Mouse (Mus musculus) limb, embryonic 12.5 days (tissue): ENCODE measurements around the gene Il11ra1. TPM values are rescaled to one million over a fixed set of nuclear protein-coding genes. Genes with fewer than 3 reads are reported as not detected.
"Not testable (repeated sequence)": the region's sequence is repeated elsewhere in the genome, so short reads cannot be mapped to it uniquely, and the experiment has no call there.

ENCODE experiments used
- ATAC-seq: fragments of 200-750 bp; cut with Nextera tagmentation; 2 replicates; pipeline ENCODE4 v1.8.0; 2017; ENCODE audit warnings: low read depth, moderate TSS enrichment; ENCODE audit not compliant: insufficient number of reproducible peaks, insufficient read depth, low FRiP score, low TSS enrichment
- H3K27ac ChIP-seq: fragments of 300-500 bp; sonication (generic); 2 replicates; pipeline ENCODE4 v1.5.1; 2016; ENCODE audit warnings: mild to moderate bottlenecking, moderate library complexity
- H3K27me3 ChIP-seq: fragments of 300-500 bp; sonication (generic); 2 replicates; pipeline ENCODE4 v1.6.1; 2016; ENCODE audit warnings: mild to moderate bottlenecking, moderate library complexity
- H3K36me3 ChIP-seq: fragments of 300-500 bp; sonication (generic); 2 replicates; pipeline ENCODE4 v1.6.1; 2016; ENCODE audit warnings: mild to moderate bottlenecking, moderate library complexity
- H3K4me1 ChIP-seq: fragments of 300-500 bp; sonication (generic); replicated peaks from 2 replicates; pipeline ENCODE4 v1.6.1; 2016
- H3K4me2 ChIP-seq: fragments of 300-500 bp; sonication (generic); 2 replicates; pipeline ENCODE4 v1.6.1; 2016; ENCODE audit warnings: mild to moderate bottlenecking, moderate library complexity
- H3K4me3 ChIP-seq: fragments of 300-500 bp; sonication (generic); replicated peaks from 2 replicates; pipeline ENCODE4 v1.5.1; 2016; ENCODE audit warnings: mild to moderate bottlenecking
- H3K9ac ChIP-seq: fragments of 300-500 bp; sonication (generic); replicated peaks from 2 replicates; pipeline ENCODE4 v1.6.1; 2016; ENCODE audit warnings: mild to moderate bottlenecking, moderate library complexity
- H3K9me3 ChIP-seq: fragments of 300-500 bp; sonication (generic); 2 replicates; pipeline ENCODE4 v1.6.1; 2016; ENCODE audit warnings: mild to moderate bottlenecking, moderate library complexity
- WGBS: fragments of 180-500 bp; shearing (Covaris S2); methylation state at CpG from one replicate; pipeline ENCODE4 v1.1.7; 2016; 5-methylcytosine and 5-hydroxymethylcytosine counted together
- polyA plus RNA-seq: library from polyadenylated mRNA; unstranded; fragments of >200 nt; fragmentation: Nextera tagmentation; extraction: Ambion mirVana; gene quantifications from 2 replicates; pipeline ENCODE4 v1.2.1, GENCODE M21; 2016

Il11ra1 gene
- polyA plus RNA-seq, 1 experiment from 2014 or later: 302 TPM

GRCm38 (mm10) chr4:41696452-41696851 lies 3.3 kb upstream of the Il11ra1 start:
- WGBS: 3% methylated on average over 12 of the region's 15 CpGs

GRCm38 (mm10) chr4:41696930-41697841 lies 2.6 kb upstream of the Il11ra1 start, which contains the start of gene Cntfr:
Cntfr (minus strand) TSS chr4:41697089.
- not testable (repeated sequence) for H3K4me1 ChIP-seq, H3K9me3 ChIP-seq, H3K27ac ChIP-seq, H3K9ac ChIP-seq, H3K36me3 ChIP-seq, H3K4me3 ChIP-seq, ATAC-seq
- H3K27me3 ChIP-seq: peaks cover 26% of the 10 kb centered on the region
- 5% methylated on average over 30 of the region's 40 CpGs for WGBS
- H3K4me2 ChIP-seq: peak within 1 kb of the TSS; percentile 41; the same call in 1 of the 2 replicates

More at GRCm38 (mm10) chr4:41696452-41696851, 3.3 kb upstream of the Il11ra1 start:
- H3K4me3 ChIP-seq, H3K4me1 ChIP-seq, H3K27ac ChIP-seq, H3K9me3 ChIP-seq, H3K36me3 ChIP-seq, ATAC-seq, H3K9ac ChIP-seq, H3K4me2 ChIP-seq: not testable (repeated sequence)
- peaks cover 26% of the 10 kb centered on the region for H3K27me3 ChIP-seq

GRCm38 (mm10) chr4:41698421-41699016 lies 1.3 kb upstream of the Il11ra1 start:
- peak overlapping the region; percentile 42 for H3K4me2 ChIP-seq
- not testable (repeated sequence) for H3K9me3 ChIP-seq, H3K4me3 ChIP-seq, H3K36me3 ChIP-seq, H3K27ac ChIP-seq, H3K9ac ChIP-seq, H3K4me1 ChIP-seq, ATAC-seq
- 3% methylated on average over 21 of the region's 32 CpGs for WGBS
- peaks cover 25% of the 10 kb centered on the region for H3K27me3 ChIP-seq

- H3K27me3 ChIP-seq: peaks cover 39% of the 10 kb centered on the region
- not testable (repeated sequence) for H3K27ac ChIP-seq, H3K4me3 ChIP-seq, H3K36me3 ChIP-seq, H3K9ac ChIP-seq, ATAC-seq, H3K4me2 ChIP-seq, H3K9me3 ChIP-seq
- 70% methylated on average over 6 of the region's 8 CpGs for WGBS
- peaks cover 13% of the 10 kb centered on the region for H3K4me1 ChIP-seq
Observed at GRCm38 (mm10) chr4:41700224-41700623, 435 bp downstream of the Il11ra1 start.

- not testable (repeated sequence) for H3K9ac ChIP-seq, H3K27ac ChIP-seq, H3K9me3 ChIP-seq, ATAC-seq, H3K4me3 ChIP-seq, H3K36me3 ChIP-seq, H3K4me2 ChIP-seq
- 60% methylated on average over 2 of the region's 2 CpGs for WGBS
- peaks cover 22% of the 10 kb centered on the region for H3K4me1 ChIP-seq
- H3K27me3 ChIP-seq: peaks cover 54% of the 10 kb centered on the region
Observed at GRCm38 (mm10) chr4:41702226-41702625, 2.4 kb downstream of the Il11ra1 start.

GRCm38 (mm10) chr4:41704651-41705050 lies 4.9 kb downstream of the Il11ra1 start:
- no peak overlapping the region for H3K27ac ChIP-seq

GRCm38 (mm10) chr4:41705922-41706754 lies 6.3 kb downstream of the Il11ra1 start:
- ATAC-seq: no peak
- H3K27me3 ChIP-seq: peaks cover 51% of the 10 kb centered on the region

More at GRCm38 (mm10) chr4:41704651-41705050, 4.9 kb downstream of the Il11ra1 start:
- H3K4me1 ChIP-seq: peaks cover 22% of the 10 kb centered on the region
- peaks cover 51% of the 10 kb centered on the region for H3K27me3 ChIP-seq
- ATAC-seq: no peak
- no peaks in the 10 kb centered on the region for H3K36me3 ChIP-seq
- H3K4me3 ChIP-seq: no peak overlapping the region
- no peaks in the 10 kb centered on the region for H3K9me3 ChIP-seq
- no peak overlapping the region for H3K9ac ChIP-seq
- no peak overlapping the region for H3K4me2 ChIP-seq
- 6% methylated on average over 5 of the region's 5 CpGs for WGBS

GRCm38 (mm10) chr4:41707011-41707535 lies 7.3 kb downstream of the Il11ra1 start:
- peak; percentile 29; the same call in 1 of the 2 replicates for ATAC-seq
- WGBS: 2% methylated on average over 13 of the region's 13 CpGs
- Histone ChIP-seq H3K4me3 (no peak overlapping the region), H3K4me2 (peak overlapping the region; percentile 27; the same call in 1 of the 2 replicates), H3K9me3 (no peaks in the 10 kb centered on the region), H3K4me1 (peaks cover 32% of the 10 kb centered on the region), H3K36me3 (peaks cover 14% of the 10 kb centered on the region; the same call in 1 of the 2 replicates), H3K9ac (no peak overlapping the region), H3K27me3 (peaks cover 51% of the 10 kb centered on the region), H3K27ac (no peak overlapping the region)

More at GRCm38 (mm10) chr4:41705922-41706754, 6.3 kb downstream of the Il11ra1 start:
- peaks cover 23% of the 10 kb centered on the region for H3K4me1 ChIP-seq
- no peak overlapping the region for H3K9ac ChIP-seq
- no peak overlapping the region for H3K4me2 ChIP-seq
- 73% methylated on average over 19 of the region's 19 CpGs for WGBS
- H3K36me3 ChIP-seq: peaks cover 7% of the 10 kb centered on the region; the same call in 1 of the 2 replicates
- H3K27ac ChIP-seq: no peak overlapping the region
- H3K9me3 ChIP-seq: no peaks in the 10 kb centered on the region
- no peak overlapping the region for H3K4me3 ChIP-seq

- no peak overlapping the region for H3K27ac ChIP-seq
- H3K36me3 ChIP-seq: peaks cover 17% of the 10 kb centered on the region; the same call in 1 of the 2 replicates
- H3K27me3 ChIP-seq: peaks cover 46% of the 10 kb centered on the region
- no peak overlapping the region for H3K4me3 ChIP-seq
- 46% methylated on average over 8 of the region's 8 CpGs for WGBS
- H3K4me2 ChIP-seq: no peak overlapping the region
- H3K9ac ChIP-seq: no peak overlapping the region
- no peaks in the 10 kb centered on the region for H3K9me3 ChIP-seq
- H3K4me1 ChIP-seq: peaks cover 40% of the 10 kb centered on the region
- ATAC-seq: no peak
Observed at GRCm38 (mm10) chr4:41708192-41708745, 8.5 kb downstream of the Il11ra1 start.

- ATAC-seq: no peak
- Histone ChIP-seq H3K4me1 (peaks cover 31% of the 10 kb centered on the region), H3K27ac (no peak overlapping the region), H3K27me3 (peaks cover 28% of the 10 kb centered on the region), H3K9me3 (no peaks in the 10 kb centered on the region), H3K4me3 (no peak overlapping the region), H3K36me3 (peaks cover 17% of the 10 kb centered on the region; the same call in 1 of the 2 replicates), H3K9ac (no peak overlapping the region), H3K4me2 (no peak overlapping the region)
- WGBS: 64% methylated on average over 4 of the region's 4 CpGs
Observed at GRCm38 (mm10) chr4:41710229-41710628, 10.4 kb downstream of the Il11ra1 start.
